Mouse (Mus musculus) kidney, embryonic 15.5 days (tissue): Measurements from ENCODE around the gene Gspt1. TPM values are rescaled to one million over a fixed set of nuclear protein-coding genes. Genes with fewer than 3 reads are reported as not detected.
"Not testable (repeated sequence)": the region's sequence is repeated elsewhere in the genome, so short reads cannot be mapped to it uniquely, and the experiment has no call there.

Source experiments
- ATAC-seq: fragments of 200-750 bp; cut with Nextera tagmentation; replicated peaks from 2 replicates; pipeline ENCODE4 v1.8.0; 2017; ENCODE audit warnings: moderate TSS enrichment; ENCODE audit not compliant: low FRiP score
- H3K27ac ChIP-seq: fragments of 300-500 bp; sonication (generic); 2 replicates; pipeline ENCODE4 v1.5.1; 2015; ENCODE audit warnings: mild to moderate bottlenecking, inconsistent platforms
- H3K27me3 ChIP-seq: fragments of 300-500 bp; sonication (generic); 2 replicates; pipeline ENCODE4 v1.6.1; 2015; ENCODE audit warnings: inconsistent platforms
- H3K36me3 ChIP-seq: fragments of 300-500 bp; sonication (generic); 2 replicates; pipeline ENCODE4 v1.6.1; 2015; ENCODE audit warnings: inconsistent platforms
- H3K4me1 ChIP-seq: fragments of 300-500 bp; sonication (generic); 2 replicates; pipeline ENCODE4 v1.6.1; 2015; ENCODE audit warnings: inconsistent platforms
- H3K4me2 ChIP-seq: fragments of 300-500 bp; sonication (generic); 2 replicates; pipeline ENCODE4 v1.6.1; 2015; ENCODE audit warnings: moderate library complexity, mild to moderate bottlenecking, inconsistent platforms
- H3K4me3 ChIP-seq: fragments of 300-500 bp; sonication (generic); replicated peaks from 2 replicates; pipeline ENCODE4 v1.5.1; 2015; ENCODE audit warnings: mild to moderate bottlenecking, inconsistent platforms
- H3K9ac ChIP-seq: fragments of 300-500 bp; sonication (generic); 2 replicates; pipeline ENCODE4 v1.6.1; 2015; ENCODE audit warnings: mild to moderate bottlenecking, inconsistent platforms
- H3K9me3 ChIP-seq: fragments of 300-500 bp; sonication (generic); replicated peaks from 2 replicates; pipeline ENCODE4 v1.6.1; 2016; ENCODE audit warnings: inconsistent platforms
- WGBS: fragments of 180-500 bp; shearing (Covaris S2); methylation state at CpG from one replicate; pipeline ENCODE4 v1.1.7; 2015; ENCODE audit warnings: mixed read lengths; 5-methylcytosine and 5-hydroxymethylcytosine counted together
- polyA plus RNA-seq: library from polyadenylated mRNA; unstranded; fragments of >200 nt; fragmentation: Nextera tagmentation; extraction: Ambion mirVana; gene quantifications from 2 replicates; pipeline ENCODE4 v1.2.1, GENCODE M21; 2015

Gene Gspt1
- 85.1 and 86.3 TPM in 2 replicates for polyA plus RNA-seq

GRCm38 (mm10) chr16:11253898-11254722, at the start of gene Gspt1:
Gene Gspt1 (minus strand): TSS chr16:11254325.
- peak within 1 kb of the TSS; percentile 98 for H3K27ac ChIP-seq
- peak within 1 kb of the TSS; percentile 94 for H3K9ac ChIP-seq
- WGBS = under 1% methylated on average over 75 of the region's 76 CpGs
- peaks cover 8% of the 10 kb centered on the region; the same call in 1 of the 2 replicates for H3K36me3 ChIP-seq
- H3K4me3 ChIP-seq = peak within 1 kb of the TSS; percentile 98
- H3K9me3 ChIP-seq = no peaks in the 10 kb centered on the region
- ATAC-seq = peak; percentile 97
- peak within 1 kb of the TSS; percentile 68 for H3K4me2 ChIP-seq
- H3K27me3 ChIP-seq = no peaks in the 10 kb centered on the region
- H3K4me1 ChIP-seq = peaks cover 22% of the 10 kb centered on the region

GRCm38 (mm10) chr16:11303741-11304140, 49.6 kb upstream of the Gspt1 start:
- ATAC-seq = no peak
- Histone ChIP-seq H3K27ac (no peak overlapping the region), H3K36me3 (no peaks in the 10 kb centered on the region), H3K4me3 (no peak overlapping the region), H3K4me1 (no peaks in the 10 kb centered on the region), H3K9me3 (no peaks in the 10 kb centered on the region), H3K9ac (no peak overlapping the region), H3K4me2 (no peak overlapping the region), H3K27me3 (no peaks in the 10 kb centered on the region)

- not testable (repeated sequence) for H3K27me3 ChIP-seq, H3K27ac ChIP-seq, H3K36me3 ChIP-seq, H3K9me3 ChIP-seq, H3K4me3 ChIP-seq, ATAC-seq, H3K4me1 ChIP-seq, H3K4me2 ChIP-seq, H3K9ac ChIP-seq
- WGBS = 59% methylated on average over 1 of the region's 1 CpGs
These were observed 43.6 kb upstream of the Gspt1 start for GRCm38 (mm10) chr16:11297700-11298099.

GRCm38 (mm10) chr16:11295583-11295982, 41.5 kb upstream of the Gspt1 start:
- H3K4me2 ChIP-seq, ATAC-seq: not testable (repeated sequence)
- 80% methylated on average over 4 of the region's 4 CpGs for WGBS

GRCm38 (mm10) chr16:11288873-11289272, 34.7 kb upstream of the Gspt1 start:
- H3K27me3 ChIP-seq, H3K9ac ChIP-seq, H3K4me3 ChIP-seq, ATAC-seq, H3K4me1 ChIP-seq, H3K27ac ChIP-seq, H3K36me3 ChIP-seq, H3K4me2 ChIP-seq: not testable (repeated sequence)
- peaks cover 16% of the 10 kb centered on the region; the same call in 1 of the 2 replicates for H3K9me3 ChIP-seq
- 92% methylated on average over 8 of the region's 8 CpGs for WGBS

More at GRCm38 (mm10) chr16:11295583-11295982, 41.5 kb upstream of the Gspt1 start:
- not testable (repeated sequence) for H3K27me3 ChIP-seq, H3K4me3 ChIP-seq, H3K4me1 ChIP-seq, H3K9ac ChIP-seq, H3K9me3 ChIP-seq, H3K36me3 ChIP-seq, H3K27ac ChIP-seq

- WGBS = 92% methylated on average over 2 of the region's 2 CpGs
- H3K9me3 ChIP-seq = peaks cover 16% of the 10 kb centered on the region; the same call in 1 of the 2 replicates
- no peak overlapping the region for H3K4me2 ChIP-seq
- no peaks in the 10 kb centered on the region for H3K27me3 ChIP-seq
- no peak overlapping the region for H3K9ac ChIP-seq
- H3K4me3 ChIP-seq = no peak overlapping the region
- no peaks in the 10 kb centered on the region for H3K36me3 ChIP-seq
- no peaks in the 10 kb centered on the region for H3K4me1 ChIP-seq
- ATAC-seq = no peak
- no peak overlapping the region for H3K27ac ChIP-seq
These were observed 31.8 kb upstream of the Gspt1 start for GRCm38 (mm10) chr16:11285949-11286348.

- no peak for ATAC-seq
- Histone ChIP-seq H3K36me3 (no peaks in the 10 kb centered on the region), H3K9me3 (peaks cover 8% of the 10 kb centered on the region; the same call in 1 of the 2 replicates), H3K4me1 (no peaks in the 10 kb centered on the region), H3K27ac (no peak overlapping the region), H3K27me3 (no peaks in the 10 kb centered on the region), H3K9ac (no peak overlapping the region), H3K4me3 (no peak overlapping the region), H3K4me2 (no peak overlapping the region)
- 86% methylated on average over 2 of the region's 2 CpGs for WGBS
These were observed 30.8 kb upstream of the Gspt1 start for GRCm38 (mm10) chr16:11284881-11285280.

GRCm38 (mm10) chr16:11282655-11283232, 28.6 kb upstream of the Gspt1 start:
- no peaks in the 10 kb centered on the region for H3K27me3 ChIP-seq
- H3K9ac ChIP-seq = no peak overlapping the region
- no peaks in the 10 kb centered on the region for H3K36me3 ChIP-seq
- WGBS = 85% methylated on average over 5 of the region's 5 CpGs
- H3K4me1 ChIP-seq = no peaks in the 10 kb centered on the region
- H3K9me3 ChIP-seq = no peaks in the 10 kb centered on the region
- H3K4me3 ChIP-seq = no peak overlapping the region
- H3K27ac ChIP-seq = no peak overlapping the region
- ATAC-seq = no peak
- no peak overlapping the region for H3K4me2 ChIP-seq

- H3K4me2 ChIP-seq = no peak overlapping the region
- no peaks in the 10 kb centered on the region for H3K36me3 ChIP-seq
- no peaks in the 10 kb centered on the region for H3K9me3 ChIP-seq
- H3K9ac ChIP-seq = no peak overlapping the region
- no peak overlapping the region for H3K27ac ChIP-seq
- WGBS = 80% methylated on average over 6 of the region's 6 CpGs
- H3K4me1 ChIP-seq = no peaks in the 10 kb centered on the region
- H3K4me3 ChIP-seq = no peak overlapping the region
- no peak for ATAC-seq
- H3K27me3 ChIP-seq = no peaks in the 10 kb centered on the region
These were observed 24.7 kb upstream of the Gspt1 start for GRCm38 (mm10) chr16:11278778-11279177.

GRCm38 (mm10) chr16:11276888-11277287, 22.8 kb upstream of the Gspt1 start:
- no peak for ATAC-seq
- WGBS = 41% methylated on average over 3 of the region's 3 CpGs

GRCm38 (mm10) chr16:11271073-11271472, 16.9 kb upstream of the Gspt1 start:
- Histone ChIP-seq H3K27me3 (no peaks in the 10 kb centered on the region), H3K36me3 (no peaks in the 10 kb centered on the region), H3K27ac (no peak overlapping the region), H3K4me1 (no peaks in the 10 kb centered on the region), H3K4me2 (no peak overlapping the region), H3K9ac (no peak overlapping the region), H3K9me3 (no peaks in the 10 kb centered on the region), H3K4me3 (no peak overlapping the region)
- ATAC-seq = no peak

More at GRCm38 (mm10) chr16:11276888-11277287, 22.8 kb upstream of the Gspt1 start:
- Histone ChIP-seq H3K9me3 (no peaks in the 10 kb centered on the region), H3K27ac (no peak overlapping the region), H3K4me3 (no peak overlapping the region), H3K27me3 (no peaks in the 10 kb centered on the region), H3K36me3 (no peaks in the 10 kb centered on the region), H3K9ac (no peak overlapping the region), H3K4me1 (no peaks in the 10 kb centered on the region), H3K4me2 (no peak overlapping the region)

- 0 out of 2 replicates have a peak, but pooled peaks have one; percentile 54 for ATAC-seq
- no peaks in the 10 kb centered on the region for H3K36me3 ChIP-seq
- H3K9me3 ChIP-seq = no peaks in the 10 kb centered on the region
- no peaks in the 10 kb centered on the region for H3K4me1 ChIP-seq
- no peak overlapping the region for H3K27ac ChIP-seq
- H3K4me3 ChIP-seq = no peak overlapping the region
- no peaks in the 10 kb centered on the region for H3K27me3 ChIP-seq
- 87% methylated on average over 2 of the region's 2 CpGs for WGBS
- H3K4me2 ChIP-seq = no peak overlapping the region
- no peak overlapping the region for H3K9ac ChIP-seq
These were observed 16.5 kb upstream of the Gspt1 start for GRCm38 (mm10) chr16:11270642-11271041.
